Mouse (Mus musculus): ENCODE results near the gene Rtp3. TPM values are rescaled to one million over a fixed set of nuclear protein-coding genes. Genes with fewer than 3 reads are reported as not detected.

Rtp3 gene
- polyA plus RNA-seq (2015; fragmentation: Nextera tagmentation; extraction: Ambion mirVana) = not detected in 2 replicates

DNA sequence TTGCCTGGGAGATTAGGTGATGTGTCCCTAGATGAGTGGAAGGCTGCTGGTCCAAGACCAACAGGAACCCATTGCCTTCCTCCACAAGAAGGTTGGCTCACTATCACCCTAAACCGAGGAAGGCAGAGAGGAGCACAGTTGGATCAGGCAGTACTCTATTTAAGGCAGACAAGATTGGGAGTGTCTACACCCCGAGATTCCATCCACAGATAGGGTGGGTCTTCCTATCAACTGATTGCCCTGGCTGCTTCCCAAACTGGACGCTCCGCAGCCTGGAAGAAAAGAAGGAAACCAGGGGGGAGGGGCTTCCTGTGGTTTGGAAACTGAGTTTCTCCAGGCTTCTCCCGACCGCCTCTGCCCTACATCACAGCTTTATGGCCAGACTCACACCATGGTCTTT lies at the start of gene Rtp3:
TSS of gene Rtp3 (minus strand) at position 380 of the 400 bp plus-strand sequence.
- H3K27me3 ChIP-seq = no peaks in the 10 kb centered on the region
- no peak for ATAC-seq (ENCODE audit: low read depth)

GRCm38 (mm10) chr9:111039966-111040365 lies 49.6 kb upstream of the Rtp3 start:
- Histone ChIP-seq H3K9ac (no peak overlapping the region), H3K4me2 (no peak overlapping the region), H3K4me3 (no peak overlapping the region), H3K27me3 (no peaks in the 10 kb centered on the region), H3K36me3 (no peaks in the 10 kb centered on the region), H3K9me3 (no peaks in the 10 kb centered on the region), H3K27ac (replicated peaks) (no peak overlapping the region), H3K4me1 (replicated peaks) (no peaks in the 10 kb centered on the region)
- ATAC-seq (ENCODE audit: low read depth) = no peak
- WGBS = 83% methylated on average over 4 of the region's 4 CpGs

More for the DNA sequence above, at the start of gene Rtp3:
- H3K4me3 ChIP-seq = no peak within 1 kb of the TSS
- no peak within 1 kb of the TSS for H3K9ac ChIP-seq
- H3K27ac ChIP-seq (replicated peaks) = no peak within 1 kb of the TSS
- 53% methylated on average over 6 of the region's 6 CpGs for WGBS
- no peaks in the 10 kb centered on the region for H3K9me3 ChIP-seq
- peaks cover 5% of the 10 kb centered on the region; the same call in 1 of the 2 replicates for H3K4me1 ChIP-seq (replicated peaks)
- no peaks in the 10 kb centered on the region for H3K36me3 ChIP-seq
- no peak within 1 kb of the TSS for H3K4me2 ChIP-seq

DNA sequence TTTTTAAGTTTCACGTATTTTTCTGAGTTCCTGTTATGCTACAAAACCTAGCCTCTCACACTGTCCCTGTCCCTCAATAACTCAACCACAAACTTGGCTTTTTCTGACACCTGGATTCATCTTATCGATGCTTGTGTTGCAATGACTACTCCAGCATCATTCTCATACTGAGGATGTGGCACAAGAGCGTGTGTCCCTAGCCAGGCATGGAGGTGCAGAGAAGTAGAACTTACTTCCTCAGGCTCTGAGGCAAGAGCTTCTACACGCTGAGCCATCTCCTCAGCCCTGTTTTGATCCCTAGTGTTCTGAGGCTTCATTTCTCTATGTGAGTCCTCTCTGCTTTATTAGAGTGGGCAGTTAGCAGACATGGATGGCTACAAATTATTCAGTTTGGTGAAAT lies 43.3 kb upstream of the Rtp3 start:
- H3K4me1 ChIP-seq (replicated peaks) = no peaks in the 10 kb centered on the region
- H3K9ac ChIP-seq = no peak overlapping the region
- no peaks in the 10 kb centered on the region for H3K9me3 ChIP-seq
- H3K36me3 ChIP-seq = no peaks in the 10 kb centered on the region
- H3K27me3 ChIP-seq = no peaks in the 10 kb centered on the region
- H3K4me3 ChIP-seq = no peak overlapping the region
- ATAC-seq (ENCODE audit: low read depth) = no peak
- no peak overlapping the region for H3K4me2 ChIP-seq
- H3K27ac ChIP-seq (replicated peaks) = no peak overlapping the region
- WGBS = 88% methylated on average over 4 of the region's 4 CpGs

DNA sequence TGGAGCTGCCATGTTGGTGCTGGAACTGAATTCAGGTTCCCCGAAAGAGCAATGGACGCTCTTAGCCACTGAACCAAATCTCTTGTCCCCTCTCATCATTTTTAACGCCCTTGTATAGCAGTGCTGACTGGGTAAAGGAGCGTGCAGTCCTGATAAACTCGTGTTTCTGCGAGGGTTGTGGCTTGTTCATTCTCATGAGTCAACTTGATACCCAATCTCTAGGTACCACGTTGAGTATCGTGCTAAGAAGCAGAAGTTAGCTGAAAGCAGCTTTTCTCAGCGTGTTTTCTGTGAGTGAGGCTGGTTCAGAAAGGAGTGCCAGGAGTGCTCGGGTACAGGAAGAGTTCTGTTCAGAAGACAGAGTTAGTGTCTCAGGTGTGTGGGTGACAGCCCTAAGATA lies 36.4 kb upstream of the Rtp3 start:
- Histone ChIP-seq H3K36me3 (no peaks in the 10 kb centered on the region), H3K4me1 (replicated peaks) (no peaks in the 10 kb centered on the region), H3K4me2 (no peak overlapping the region), H3K27me3 (no peaks in the 10 kb centered on the region), H3K9me3 (no peaks in the 10 kb centered on the region), H3K9ac (no peak overlapping the region), H3K4me3 (no peak overlapping the region), H3K27ac (replicated peaks) (no peak overlapping the region)
- WGBS = 88% methylated on average over 10 of the region's 10 CpGs
- ATAC-seq (ENCODE audit: low read depth) = no peak

DNA sequence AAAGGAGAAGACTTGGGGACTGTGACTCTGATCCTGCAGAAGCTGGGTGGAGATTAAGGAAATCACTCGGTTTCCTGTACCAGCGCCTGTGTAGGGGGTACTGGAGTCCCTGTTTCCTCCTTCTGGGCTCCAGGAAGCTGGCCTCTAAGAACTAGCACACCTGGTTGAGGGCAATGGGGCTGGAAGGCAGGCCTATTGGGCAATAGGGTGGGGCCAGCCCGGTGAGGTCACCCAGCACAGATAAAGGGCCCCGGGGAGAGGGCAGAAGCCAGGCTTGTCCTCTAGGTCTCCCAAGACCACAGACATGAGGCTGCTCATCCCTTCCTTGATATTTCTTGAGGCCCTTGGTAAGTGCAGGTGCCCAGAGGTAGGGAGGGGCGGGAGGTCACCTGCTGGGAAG lies 28.6 kb upstream of the Rtp3 start, which contains the start of gene Ltf:
TSS of gene Ltf (plus strand) at position 250 of the 400 bp plus-strand sequence.
- no peak within 1 kb of the TSS for H3K4me2 ChIP-seq
- H3K27ac ChIP-seq (replicated peaks) = no peak within 1 kb of the TSS
- no peak within 1 kb of the TSS for H3K9ac ChIP-seq
- H3K4me1 ChIP-seq (replicated peaks) = no peaks in the 10 kb centered on the region
- no peaks in the 10 kb centered on the region for H3K27me3 ChIP-seq
- 84% methylated on average over 5 of the region's 5 CpGs for WGBS
- no peaks in the 10 kb centered on the region for H3K36me3 ChIP-seq
- no peaks in the 10 kb centered on the region for H3K9me3 ChIP-seq
- H3K4me3 ChIP-seq = no peak within 1 kb of the TSS
- ATAC-seq (ENCODE audit: low read depth) = no peak

- Histone ChIP-seq H3K27me3 (no peaks in the 10 kb centered on the region), H3K4me1 (replicated peaks) (0 out of 2 replicates have a peak, but pooled peaks cover 4% of the 10 kb centered on the region), H3K4me2 (no peak overlapping the region), H3K9me3 (no peaks in the 10 kb centered on the region), H3K9ac (no peak overlapping the region), H3K27ac (replicated peaks) (no peak overlapping the region), H3K36me3 (no peaks in the 10 kb centered on the region), H3K4me3 (no peak overlapping the region)
- 80% methylated on average over 4 of the region's 4 CpGs for WGBS
- no peak for ATAC-seq (ENCODE audit: low read depth)
Observed at GRCm38 (mm10) chr9:111015658-111016057, 25.3 kb upstream of the Rtp3 start.

GRCm38 (mm10) chr9:111012041-111012440 lies 21.7 kb upstream of the Rtp3 start:
- Histone ChIP-seq H3K36me3 (no peaks in the 10 kb centered on the region), H3K27ac (replicated peaks) (no peak overlapping the region), H3K27me3 (no peaks in the 10 kb centered on the region), H3K4me3 (no peak overlapping the region), H3K4me1 (replicated peaks) (0 out of 2 replicates have a peak, but pooled peaks cover 4% of the 10 kb centered on the region), H3K9ac (no peak overlapping the region), H3K9me3 (no peaks in the 10 kb centered on the region), H3K4me2 (no peak overlapping the region)
- WGBS = 74% methylated on average over 3 of the region's 3 CpGs
- no peak for ATAC-seq (ENCODE audit: low read depth)

DNA sequence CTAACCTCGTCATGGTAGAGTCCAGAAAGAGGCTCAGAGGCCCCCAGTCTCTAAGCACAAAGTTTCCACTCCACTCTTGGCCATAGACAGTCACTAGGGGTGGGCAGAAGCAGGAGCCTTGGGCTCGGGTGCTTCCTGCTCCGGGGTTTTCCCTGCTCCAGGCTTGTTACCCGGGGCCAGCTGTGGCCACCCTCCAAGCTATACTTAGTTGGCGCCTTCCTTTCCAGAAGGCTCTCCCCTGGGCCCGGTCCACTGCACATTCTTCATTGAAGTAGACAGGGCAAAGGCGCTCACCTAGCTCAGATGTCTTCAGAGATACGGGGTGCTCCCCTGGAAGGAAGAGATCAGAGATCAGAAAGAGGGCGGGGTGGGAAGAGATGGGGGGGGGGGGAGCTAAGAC lies 21.2 kb upstream of the Rtp3 start:
- 85% methylated on average over 9 of the region's 9 CpGs for WGBS
- H3K4me1 ChIP-seq (replicated peaks) = 0 out of 2 replicates have a peak, but pooled peaks cover 4% of the 10 kb centered on the region
- H3K27me3 ChIP-seq = no peaks in the 10 kb centered on the region
- no peaks in the 10 kb centered on the region for H3K9me3 ChIP-seq
- H3K9ac ChIP-seq = no peak overlapping the region
- H3K4me3 ChIP-seq = no peak overlapping the region
- no peak overlapping the region for H3K27ac ChIP-seq (replicated peaks)
- no peaks in the 10 kb centered on the region for H3K36me3 ChIP-seq
- no peak for ATAC-seq (ENCODE audit: low read depth)
- no peak overlapping the region for H3K4me2 ChIP-seq

DNA sequence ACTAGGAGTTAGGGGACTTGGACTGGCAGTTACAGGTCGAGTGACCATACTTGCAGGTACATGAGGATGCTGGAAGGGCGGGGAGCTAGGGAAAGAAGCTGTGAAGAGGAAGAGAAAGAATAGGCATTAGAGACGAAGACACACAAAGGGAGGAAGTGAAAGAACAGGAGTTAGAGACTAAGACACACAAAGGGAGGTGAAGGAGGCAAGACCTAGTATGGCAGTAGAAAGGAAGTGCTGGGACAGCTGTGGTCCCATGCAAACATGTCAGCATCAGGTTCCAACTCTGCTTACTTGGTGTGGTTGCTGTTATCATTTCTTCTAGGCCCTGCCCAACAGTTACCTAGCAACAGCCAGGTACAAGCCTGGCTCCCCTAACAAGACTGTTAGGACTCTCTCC lies 19.4 kb upstream of the Rtp3 start:
- Histone ChIP-seq H3K4me2 (no peak overlapping the region), H3K27ac (replicated peaks) (no peak overlapping the region), H3K9me3 (no peaks in the 10 kb centered on the region), H3K27me3 (no peaks in the 10 kb centered on the region), H3K4me3 (no peak overlapping the region), H3K36me3 (no peaks in the 10 kb centered on the region), H3K4me1 (replicated peaks) (0 out of 2 replicates have a peak, but pooled peaks cover 4% of the 10 kb centered on the region), H3K9ac (no peak overlapping the region)
- WGBS = 68% methylated on average over 3 of the region's 3 CpGs
- no peak for ATAC-seq (ENCODE audit: low read depth)

DNA sequence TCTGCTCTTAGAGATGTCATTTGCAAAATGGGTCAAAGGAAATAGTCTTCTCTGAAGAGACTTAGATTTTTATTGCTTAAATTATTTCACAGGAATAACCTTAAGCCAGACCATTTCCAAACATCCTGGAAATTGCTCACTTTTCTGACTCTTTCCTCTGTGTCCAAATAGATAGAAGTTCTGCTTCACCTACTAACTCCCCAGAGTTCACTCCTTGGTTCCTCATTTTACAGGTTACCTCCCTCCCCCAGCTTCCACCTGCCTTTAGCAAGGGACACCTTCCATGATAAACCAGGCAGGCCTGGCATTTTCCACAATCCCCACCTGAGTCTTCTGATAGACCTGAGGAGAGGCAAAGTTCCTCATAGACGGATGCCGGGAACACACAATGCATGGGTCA lies 16.2 kb upstream of the Rtp3 start:
- Histone ChIP-seq H3K4me1 (replicated peaks) (no peaks in the 10 kb centered on the region), H3K27ac (replicated peaks) (no peak overlapping the region), H3K27me3 (no peaks in the 10 kb centered on the region), H3K4me3 (no peak overlapping the region), H3K4me2 (no peak overlapping the region), H3K9me3 (no peaks in the 10 kb centered on the region), H3K36me3 (no peaks in the 10 kb centered on the region), H3K9ac (no peak overlapping the region)
- 98% methylated on average over 2 of the region's 2 CpGs for WGBS
- ATAC-seq (ENCODE audit: low read depth) = no peak

DNA sequence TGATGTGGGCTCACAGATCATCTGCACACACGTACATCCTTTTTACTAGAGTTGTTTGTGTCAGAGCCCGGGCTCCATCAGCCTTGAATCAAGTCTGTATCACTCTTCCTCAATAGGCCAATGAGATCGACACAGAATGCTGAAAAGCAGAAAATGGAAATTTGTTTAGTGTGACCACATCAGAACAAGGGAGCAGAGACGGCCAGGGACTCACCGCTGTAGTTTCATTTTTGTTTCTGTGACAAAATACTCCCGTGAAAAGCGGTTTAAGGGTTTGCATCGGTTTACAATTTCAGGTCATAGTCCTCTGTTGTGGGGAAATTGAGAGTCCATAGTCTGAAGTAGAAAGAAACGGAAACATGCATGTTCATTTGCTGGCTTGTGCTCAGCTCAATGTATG lies 12.9 kb upstream of the Rtp3 start:
- no peak for ATAC-seq (ENCODE audit: low read depth)
- Histone ChIP-seq H3K4me2 (no peak overlapping the region), H3K27me3 (no peaks in the 10 kb centered on the region), H3K4me1 (replicated peaks) (no peaks in the 10 kb centered on the region), H3K4me3 (no peak overlapping the region), H3K36me3 (no peaks in the 10 kb centered on the region), H3K9me3 (no peaks in the 10 kb centered on the region), H3K27ac (replicated peaks) (no peak overlapping the region), H3K9ac (no peak overlapping the region)
- 93% methylated on average over 9 of the region's 9 CpGs for WGBS

DNA sequence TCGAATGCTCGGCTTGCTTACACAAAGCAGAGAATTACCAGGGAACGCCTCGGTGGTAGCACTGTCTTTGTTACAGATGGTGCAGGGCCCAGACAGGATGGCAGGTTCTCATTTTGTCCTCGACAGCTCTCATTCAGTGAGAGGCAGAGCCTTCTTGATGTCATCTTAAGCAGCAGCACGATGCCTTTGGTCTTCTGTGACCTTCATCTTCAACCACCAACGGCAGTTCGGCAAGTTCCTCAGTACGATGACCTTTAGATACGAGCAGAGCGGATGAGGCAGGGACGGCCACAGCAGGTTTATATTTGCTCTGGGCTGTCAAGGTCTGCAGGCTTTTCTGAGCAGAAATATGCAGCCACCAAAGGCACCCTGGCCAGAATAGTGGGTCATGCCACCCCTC lies 11.2 kb upstream of the Rtp3 start:
- Histone ChIP-seq H3K36me3 (no peaks in the 10 kb centered on the region), H3K4me1 (replicated peaks) (no peaks in the 10 kb centered on the region), H3K9ac (no peak overlapping the region), H3K4me2 (no peak overlapping the region), H3K9me3 (no peaks in the 10 kb centered on the region), H3K27ac (replicated peaks) (no peak overlapping the region), H3K27me3 (no peaks in the 10 kb centered on the region), H3K4me3 (no peak overlapping the region)
- WGBS = 84% methylated on average over 12 of the region's 12 CpGs
- ATAC-seq (ENCODE audit: low read depth) = no peak

GRCm38 (mm10) chr9:110999856-111000255 lies 9.5 kb upstream of the Rtp3 start:
- ATAC-seq (ENCODE audit: low read depth) = no peak

More at GRCm38 (mm10) chr9:110999856-111000255, 9.5 kb upstream of the Rtp3 start:
- H3K4me3 ChIP-seq = no peak overlapping the region
- peaks cover 2% of the 10 kb centered on the region; the same call in 1 of the 2 replicates for H3K4me1 ChIP-seq (replicated peaks)
- H3K27ac ChIP-seq (replicated peaks) = no peak overlapping the region
- WGBS = 82% methylated on average over 10 of the region's 10 CpGs
- H3K27me3 ChIP-seq = no peaks in the 10 kb centered on the region
- no peak overlapping the region for H3K9ac ChIP-seq
- H3K9me3 ChIP-seq = no peaks in the 10 kb centered on the region
- no peaks in the 10 kb centered on the region for H3K36me3 ChIP-seq
- no peak overlapping the region for H3K4me2 ChIP-seq

Measured in neural tube, embryonic 13.5 days (tissue).